Mouse (Mus musculus) ES-Bruce4 (cell line): ENCODE measurements around the gene Srl. TPM values are rescaled to one million over a fixed set of nuclear protein-coding genes. Genes with fewer than 3 reads are reported as not detected.
"Not testable (repeated sequence)": the region's sequence is repeated elsewhere in the genome, so short reads cannot be mapped to it uniquely, and the experiment has no call there.

ENCODE experiments used
- H3K27ac ChIP-seq: 2 replicates; pipeline ENCODE4 v1.5.1; 2012; ENCODE audit warnings: low read length, inconsistent platforms; ENCODE audit not compliant: insufficient read depth
- H3K27me3 ChIP-seq: 2 replicates; pipeline ENCODE4 v1.6.1; 2012; ENCODE audit warnings: mild to moderate bottlenecking, low read length, inconsistent platforms; ENCODE audit not compliant: control insufficient read depth, poor library complexity, insufficient read depth, severe bottlenecking
- H3K36me3 ChIP-seq: 2 replicates; pipeline ENCODE4 v1.6.1; 2012; ENCODE audit warnings: inconsistent platforms, mild to moderate bottlenecking, low read length, moderate library complexity; ENCODE audit not compliant: control insufficient read depth, poor library complexity, insufficient read depth, severe bottlenecking
- H3K4me1 ChIP-seq: one replicate; pipeline ENCODE4 v1.8.1; 2011; ENCODE audit warnings: low read length; ENCODE audit not compliant: control insufficient read depth, insufficient read depth
- H3K4me3 ChIP-seq: 2 replicates; pipeline ENCODE4 v1.5.1; 2011; ENCODE audit warnings: low read depth, mild to moderate bottlenecking, low read length
- H3K9ac ChIP-seq: 2 replicates; pipeline ENCODE4 v1.6.1; 2012; ENCODE audit warnings: low read depth, mild to moderate bottlenecking, inconsistent platforms; ENCODE audit not compliant: poor library complexity, severe bottlenecking
- H3K9me3 ChIP-seq: replicated peaks from 2 replicates; pipeline ENCODE4 v1.6.1; 2012; ENCODE audit warnings: mild to moderate bottlenecking, low read length, inconsistent platforms; ENCODE audit not compliant: control insufficient read depth, poor library complexity, insufficient read depth, severe bottlenecking
- CTCF ChIP-seq: IDR thresholded peaks from one replicate; pipeline ENCODE4 v1.8.1; 2011; ENCODE audit warnings: low read depth, low read length
- EP300 ChIP-seq: IDR thresholded peaks from 2 replicates; pipeline ENCODE4 v1.6.1; 2011; ENCODE audit warnings: low read depth, low read length; ENCODE audit not compliant: insufficient read depth
- POLR2A ChIP-seq: IDR thresholded peaks from one replicate; pipeline ENCODE4 v1.8.1; 2011; ENCODE audit warnings: low read length; ENCODE audit not compliant: insufficient read depth
- polyA plus RNA-seq: library from polyadenylated mRNA; stranded (reverse); fragments of >200 nt; gene quantifications from 2 replicates; pipeline ENCODE4 v1.2.4, GENCODE M21; 2011; ENCODE audit warnings: low read depth; ENCODE audit not compliant: missing spikeins, insufficient read depth, insufficient read length

The Srl gene
- polyA plus RNA-seq, 1 experiment = 30.0 TPM

DNA sequence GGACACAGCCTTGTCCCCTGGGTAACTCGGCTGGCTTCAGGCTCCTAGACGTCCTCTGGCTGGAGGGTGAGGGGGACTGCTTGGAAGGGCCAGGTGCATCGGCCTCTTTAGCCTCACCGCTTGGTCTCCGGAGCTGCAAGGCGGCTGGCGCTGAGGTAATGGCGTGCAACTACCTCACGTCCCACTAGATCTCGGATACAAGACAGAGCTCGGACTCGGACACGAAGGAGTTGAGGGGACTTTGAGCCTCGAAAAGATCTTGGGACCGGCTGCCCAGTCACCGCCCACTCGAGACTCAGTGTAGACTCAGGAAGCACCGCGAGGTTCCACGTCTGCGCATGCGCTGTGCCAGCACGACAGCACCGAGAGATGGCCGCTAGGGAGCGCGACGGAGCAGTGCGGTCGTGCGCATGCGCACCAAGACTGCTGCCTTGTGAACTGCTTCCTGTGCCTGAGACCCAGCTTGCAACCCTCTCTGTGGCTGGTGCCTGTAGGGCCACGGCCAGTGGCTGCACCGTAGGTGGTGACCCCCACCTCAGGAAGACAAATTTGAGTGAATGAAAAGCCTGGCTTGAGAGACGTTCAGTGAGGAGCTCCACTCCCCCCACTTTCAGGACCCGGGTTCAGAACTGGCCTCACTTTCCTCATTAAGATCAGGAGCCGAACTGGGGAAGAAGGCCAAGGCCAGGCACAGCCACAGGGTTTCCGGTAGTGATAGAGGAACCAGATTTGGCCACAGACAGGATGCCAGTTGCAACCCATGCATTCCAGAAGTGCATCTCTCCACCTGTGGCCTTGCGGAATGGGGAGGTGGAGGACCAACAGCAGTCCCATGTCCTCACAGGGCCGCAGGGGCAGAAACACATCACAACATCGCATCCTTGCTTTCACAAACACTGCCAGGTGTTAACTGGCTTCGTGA is 66.5 kb downstream of the Srl start:
- Histone ChIP-seq H3K9me3 (no peaks in the 10 kb centered on the region), H3K4me1 (no peaks in the 10 kb centered on the region), H3K9ac (peak overlapping the region; percentile 54), H3K36me3 (no peaks in the 10 kb centered on the region), H3K4me3 (peak overlapping the region; percentile 81), H3K27ac (no peak overlapping the region), H3K27me3 (no peaks in the 10 kb centered on the region)
- TF ChIP-seq CTCF = peak; percentile 99
- TF ChIP-seq POLR2A = peak; percentile 91
- peak; percentile 53; the same call in 1 of the 2 replicates for TF ChIP-seq EP300

DNA sequence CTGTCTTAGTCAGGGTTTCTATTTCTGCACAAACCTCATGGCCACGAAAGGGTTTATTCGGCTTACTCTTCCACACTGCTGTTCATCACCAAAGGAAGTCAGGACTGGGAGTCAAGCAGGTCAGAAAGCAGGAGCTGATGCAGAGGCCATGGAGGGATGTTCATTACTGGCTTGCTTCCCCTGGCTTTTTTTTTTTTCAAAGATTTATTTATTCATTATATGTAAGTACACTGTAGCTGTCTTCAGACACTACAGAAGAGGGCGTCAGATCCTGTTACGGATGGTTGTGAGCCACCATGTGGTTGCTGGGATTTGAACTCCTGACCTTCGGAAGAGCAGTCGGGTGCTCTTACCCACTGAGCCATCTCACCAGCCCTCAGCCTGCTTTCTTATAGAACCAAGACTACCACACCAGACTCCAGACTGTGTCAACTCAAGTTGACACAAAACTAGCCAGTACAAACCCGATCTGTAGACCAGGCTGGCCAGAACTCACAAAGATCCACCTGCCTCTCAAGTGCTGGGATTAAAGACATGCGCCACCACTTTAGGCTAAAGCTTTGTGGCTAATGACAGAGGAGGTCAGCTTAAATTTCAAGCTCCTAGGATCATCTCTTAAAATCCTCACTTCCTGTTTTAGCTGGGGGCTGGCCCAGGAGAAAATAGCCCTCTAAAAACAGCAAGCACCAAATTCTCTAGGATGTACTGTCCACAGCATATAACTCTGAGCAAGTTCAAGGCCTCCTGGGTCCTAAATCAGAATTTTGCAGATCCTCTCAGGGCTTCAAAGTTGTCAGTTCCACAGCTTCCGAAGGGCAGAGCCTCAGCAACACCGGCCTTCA is 67.4 kb downstream of the Srl start:
- H3K4me1 ChIP-seq, H3K27me3 ChIP-seq, H3K27ac ChIP-seq, H3K9me3 ChIP-seq, H3K36me3 ChIP-seq: not testable (repeated sequence)
- Histone ChIP-seq H3K9ac (peak overlapping the region; percentile 54), H3K4me3 (peak overlapping the region; percentile 81)

DNA sequence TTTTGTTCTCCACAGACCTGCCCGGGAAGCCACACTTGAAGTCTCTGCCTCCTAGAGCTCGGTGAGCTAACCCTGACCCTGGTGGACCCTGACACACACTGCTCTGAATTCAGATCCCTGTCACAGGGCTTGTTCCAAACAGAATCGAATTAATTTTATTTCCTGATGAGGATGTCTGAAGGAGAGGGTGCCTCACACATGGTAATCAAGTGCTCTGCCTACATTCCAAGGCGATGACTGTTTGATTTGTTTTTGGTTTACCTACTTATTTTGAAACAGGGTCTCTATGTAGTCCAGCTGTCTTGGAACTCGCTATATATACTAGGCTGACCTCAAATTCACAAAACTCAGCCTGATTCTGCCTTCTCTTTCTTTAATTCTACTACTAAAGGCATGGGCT is 68.4 kb downstream of the Srl start:
- H3K4me3 ChIP-seq = no peak overlapping the region
- TF ChIP-seq POLR2A (no peak), EP300 (no peak), CTCF (no peak)
- no peaks in the 10 kb centered on the region for H3K27me3 ChIP-seq

DNA sequence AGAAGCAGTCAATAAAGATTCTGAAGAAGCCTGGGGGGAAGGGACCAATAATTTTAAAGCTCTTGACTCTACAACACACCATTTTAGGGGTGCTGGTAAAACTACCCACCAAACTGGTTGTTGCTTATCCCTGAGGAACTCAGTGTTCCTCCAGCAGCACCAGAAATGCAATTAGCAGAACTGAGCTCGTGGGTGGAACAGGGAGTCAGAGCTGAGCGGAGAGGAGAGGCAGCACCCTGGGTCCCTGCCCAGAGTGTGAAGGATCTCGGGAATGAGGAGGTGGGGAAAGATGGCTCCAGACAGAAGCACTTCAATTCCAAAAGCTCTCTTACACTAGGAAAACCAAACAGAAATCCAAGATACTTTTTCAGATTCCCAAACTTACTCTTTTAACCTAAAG is 68.9 kb downstream of the Srl start:
- H3K9ac ChIP-seq = no peak overlapping the region
- TF ChIP-seq CTCF = no peak
- TF ChIP-seq POLR2A = no peak
- no peak for TF ChIP-seq EP300
- H3K9me3 ChIP-seq = no peaks in the 10 kb centered on the region
- no peak overlapping the region for H3K4me3 ChIP-seq
- H3K27me3 ChIP-seq = no peaks in the 10 kb centered on the region
- H3K36me3 ChIP-seq = no peaks in the 10 kb centered on the region
- no peaks in the 10 kb centered on the region for H3K4me1 ChIP-seq
- H3K27ac ChIP-seq = no peak overlapping the region

More for the DNA sequence above, 68.4 kb downstream of the Srl start:
- Histone ChIP-seq H3K9me3 (no peaks in the 10 kb centered on the region), H3K36me3 (no peaks in the 10 kb centered on the region), H3K27ac (no peak overlapping the region), H3K9ac (no peak overlapping the region), H3K4me1 (no peaks in the 10 kb centered on the region)

DNA sequence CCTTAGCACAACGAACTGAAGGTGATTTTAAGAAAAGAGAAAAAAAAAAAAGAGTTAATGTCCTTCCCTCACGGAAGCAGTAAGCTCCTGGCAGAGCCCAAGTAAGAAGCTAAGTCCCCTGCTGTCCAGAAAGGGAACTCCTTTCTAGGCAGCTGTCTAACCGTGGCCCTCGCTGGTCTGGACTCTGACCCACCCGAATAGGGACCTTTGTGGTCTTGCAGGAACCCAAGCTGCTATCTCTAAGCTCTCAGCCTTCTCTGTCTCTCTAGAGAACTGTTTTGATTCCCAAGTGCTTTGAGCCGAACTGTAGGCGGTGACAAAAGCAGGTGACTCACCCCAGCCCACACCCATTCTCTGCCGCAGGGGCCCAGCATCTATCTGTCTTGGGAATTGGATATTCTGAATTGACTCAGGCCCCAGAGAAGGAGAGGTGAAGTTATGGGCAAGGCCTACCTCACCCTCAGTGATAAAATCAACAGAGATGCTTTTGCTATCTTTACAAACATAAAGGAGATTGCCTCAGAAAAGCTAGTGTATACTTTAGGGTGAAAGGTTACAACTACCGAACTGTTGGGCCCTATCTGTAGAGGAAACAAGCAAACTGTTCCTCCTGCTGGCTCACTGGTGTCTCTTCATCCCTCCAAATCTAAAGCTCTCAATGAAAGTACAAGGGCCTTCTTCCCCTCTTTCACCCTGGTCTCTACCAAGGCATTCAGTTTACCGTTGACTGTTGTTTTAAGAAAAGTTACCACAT is 71.8 kb downstream of the Srl start:
- Histone ChIP-seq H3K4me3 (no peak overlapping the region), H3K27me3 (no peaks in the 10 kb centered on the region), H3K4me1 (no peaks in the 10 kb centered on the region), H3K36me3 (no peaks in the 10 kb centered on the region), H3K9me3 (no peaks in the 10 kb centered on the region), H3K27ac (no peak overlapping the region), H3K9ac (no peak overlapping the region)
- TF ChIP-seq POLR2A = no peak
